Mouse (Mus musculus): ENCODE measurements around the gene Adh6a.
"Not testable (repeated sequence)": the region's sequence is repeated elsewhere in the genome, so short reads cannot be mapped to it uniquely, and the experiment has no call there.

Gene Adh6a

DNA sequence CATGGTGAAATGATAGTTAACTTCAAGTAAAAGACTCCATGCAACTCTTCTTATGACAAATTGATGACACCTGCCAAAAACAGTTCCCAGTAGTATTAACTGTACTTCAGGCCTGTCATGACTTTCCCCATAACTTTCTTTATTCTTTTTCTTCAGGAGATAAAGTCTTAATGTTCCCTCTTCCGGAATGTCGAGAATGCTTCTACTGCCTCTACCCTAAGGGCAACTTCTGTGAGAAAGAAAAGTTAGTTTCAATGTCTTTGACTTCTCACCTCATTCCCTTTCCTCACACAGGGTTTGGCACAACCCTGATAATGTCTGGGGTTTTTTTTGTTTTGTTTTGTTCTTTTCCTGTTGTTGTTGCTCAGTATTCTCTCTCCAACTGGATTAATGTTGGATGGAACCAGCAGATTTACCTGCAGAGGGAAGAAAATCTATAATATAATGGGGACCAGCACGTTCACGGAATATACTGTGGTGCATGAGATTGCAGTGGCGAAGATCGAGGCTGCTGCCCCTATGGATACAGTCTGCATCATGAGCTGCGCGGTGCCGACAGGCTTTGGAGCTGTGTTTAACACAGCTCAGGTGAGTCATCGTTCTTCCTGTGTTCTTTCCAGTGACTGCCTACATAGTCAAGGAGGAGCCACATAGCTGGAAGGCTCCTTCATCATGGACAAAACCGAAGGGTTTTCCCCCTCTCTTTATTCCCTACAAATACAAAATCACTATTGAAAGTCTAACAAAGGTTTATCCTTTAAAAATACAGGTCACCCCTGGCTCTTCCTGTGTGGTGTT is 39.1 kb downstream of the Adh6a start:
- Histone ChIP-seq H3K36me3 (ENCODE audit: control insufficient read depth, insufficient read depth, low read length, poor library complexity, severe bottlenecking) (no peaks in the 10 kb centered on the region), H3K27me3 (ENCODE audit: control insufficient read depth, insufficient read depth, low read length, poor library complexity, severe bottlenecking) (no peaks in the 10 kb centered on the region)
- no peak for DNase-seq (ENCODE audit: low read depth, low spot score)

DNA sequence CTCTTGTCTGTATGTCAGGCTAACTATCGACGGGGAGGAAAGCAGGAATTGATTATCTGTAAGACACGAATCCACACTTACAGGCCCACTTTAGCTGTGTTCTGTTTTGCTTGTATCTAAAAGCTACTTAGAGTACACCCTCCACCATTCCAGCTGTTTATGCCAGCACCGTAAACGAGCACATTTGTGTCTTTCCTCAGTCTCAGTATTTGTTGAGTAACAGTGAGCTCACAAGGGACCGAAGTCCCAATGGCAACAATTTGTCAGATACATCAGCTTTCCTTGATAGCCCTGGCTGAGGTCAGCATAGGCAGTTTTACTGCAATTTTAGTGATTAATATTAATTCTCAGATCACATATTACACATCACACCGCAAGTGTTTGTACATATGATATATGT is 45.8 kb downstream of the Adh6a start:
- H3K36me3 ChIP-seq (ENCODE audit: control insufficient read depth, insufficient read depth, low read length, poor library complexity, severe bottlenecking) = no peaks in the 10 kb centered on the region
- H3K27me3 ChIP-seq (ENCODE audit: control insufficient read depth, insufficient read depth, low read length, poor library complexity, severe bottlenecking) = no peaks in the 10 kb centered on the region
- no peak for DNase-seq (ENCODE audit: low read depth, low spot score)

DNA sequence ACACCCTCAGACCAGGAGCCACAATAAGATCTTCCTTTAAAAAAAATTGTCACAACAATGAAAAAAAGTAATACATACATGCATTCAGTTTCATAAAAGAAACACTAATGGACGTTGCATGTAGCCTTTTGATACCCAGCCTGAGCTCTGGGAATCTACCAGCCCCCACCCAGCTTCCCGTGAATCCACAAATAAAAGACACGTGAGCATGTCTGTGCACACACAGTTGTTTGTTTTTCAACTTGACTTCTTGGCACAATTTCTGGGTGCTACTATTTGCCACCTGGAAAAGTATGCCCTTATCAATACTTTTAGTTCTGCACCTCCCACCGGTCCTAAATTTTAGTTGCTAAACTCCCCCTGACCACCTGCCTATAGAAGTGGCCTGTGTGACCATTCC is 47.6 kb downstream of the Adh6a start:
- DNase-seq (ENCODE audit: low read depth, low spot score) = no peak
- Histone ChIP-seq H3K36me3 (ENCODE audit: control insufficient read depth, insufficient read depth, low read length, poor library complexity, severe bottlenecking) (no peaks in the 10 kb centered on the region), H3K27me3 (ENCODE audit: control insufficient read depth, insufficient read depth, low read length, poor library complexity, severe bottlenecking) (no peaks in the 10 kb centered on the region)

DNA sequence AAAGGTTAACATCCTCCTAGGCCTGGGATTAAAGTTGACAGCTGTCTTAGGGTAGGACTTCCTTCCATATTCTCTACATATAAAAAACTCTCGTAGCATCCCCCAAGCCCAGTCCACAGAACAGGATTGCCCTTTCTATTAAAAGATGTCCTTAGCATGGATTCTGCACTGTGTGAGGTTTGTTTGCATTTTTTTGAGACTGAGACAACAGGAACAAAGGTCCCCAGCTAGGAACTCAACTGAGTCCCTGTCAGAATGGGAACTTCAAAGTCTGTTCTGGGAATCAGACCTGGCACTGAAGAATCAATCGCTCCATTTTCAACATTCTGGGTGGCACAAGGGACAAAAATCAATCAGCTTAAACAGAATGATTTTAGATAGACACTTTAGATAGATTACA is 49.8 kb downstream of the Adh6a start:
- DNase-seq (ENCODE audit: low read depth, low spot score) = no peak
- no peaks in the 10 kb centered on the region for H3K36me3 ChIP-seq (ENCODE audit: control insufficient read depth, insufficient read depth, low read length, poor library complexity, severe bottlenecking)
- no peaks in the 10 kb centered on the region for H3K27me3 ChIP-seq (ENCODE audit: control insufficient read depth, insufficient read depth, low read length, poor library complexity, severe bottlenecking)

- no peak for DNase-seq (ENCODE audit: low read depth, low spot score)
- Histone ChIP-seq H3K27me3 (ENCODE audit: control insufficient read depth, insufficient read depth, low read length, poor library complexity, severe bottlenecking) (no peaks in the 10 kb centered on the region), H3K36me3 (ENCODE audit: control insufficient read depth, insufficient read depth, low read length, poor library complexity, severe bottlenecking) (no peaks in the 10 kb centered on the region)
Observed at GRCm38 (mm10) chr3:138366181-138366580, 53.1 kb downstream of the Adh6a start.

DNA sequence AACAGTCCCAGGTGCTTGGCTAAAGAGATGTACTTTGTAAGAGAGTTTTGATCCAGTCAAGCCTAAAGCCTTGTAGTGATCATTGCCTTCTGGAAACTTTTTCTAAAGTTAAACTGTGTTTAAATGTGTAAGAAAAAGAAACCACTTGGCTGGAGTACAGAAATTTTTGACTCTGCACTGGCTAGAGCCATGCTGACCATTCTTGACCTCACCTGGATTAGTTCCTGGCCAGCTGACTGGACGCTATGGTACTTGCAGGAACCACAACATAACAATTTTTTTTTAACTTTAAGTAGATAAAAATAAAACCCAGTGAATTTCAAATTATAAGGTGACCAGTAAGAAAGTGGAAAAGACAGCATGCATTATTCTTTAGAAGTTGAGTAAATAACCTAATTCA is 56.5 kb downstream of the Adh6a start:
- Histone ChIP-seq H3K36me3 (ENCODE audit: control insufficient read depth, insufficient read depth, low read length, poor library complexity, severe bottlenecking) (no peaks in the 10 kb centered on the region), H3K27me3 (ENCODE audit: control insufficient read depth, insufficient read depth, low read length, poor library complexity, severe bottlenecking) (no peaks in the 10 kb centered on the region)
- no peak for DNase-seq (ENCODE audit: low read depth, low spot score)

DNA sequence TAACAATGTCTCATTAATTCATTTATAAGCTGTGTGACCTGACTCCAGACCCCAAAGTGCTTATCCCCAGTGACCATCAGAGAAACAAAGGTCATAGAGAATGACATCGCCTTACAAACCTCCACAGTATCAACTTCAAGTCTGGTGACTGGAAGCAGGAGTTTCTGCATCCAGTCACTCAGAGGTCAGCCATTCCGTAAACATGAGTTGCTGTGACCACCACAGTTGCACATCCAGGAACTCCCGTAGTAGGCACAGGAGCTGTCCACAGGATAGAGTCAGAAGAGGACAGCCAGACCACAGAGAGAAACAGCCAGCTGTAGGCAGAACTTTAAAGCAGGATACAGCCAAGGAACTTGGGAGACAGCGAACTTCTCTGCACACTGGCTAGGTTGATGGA is 57.2 kb downstream of the Adh6a start:
- not testable (repeated sequence) for DNase-seq (ENCODE audit: low read depth, low spot score); H3K36me3 ChIP-seq (ENCODE audit: control insufficient read depth, insufficient read depth, low read length, poor library complexity, severe bottlenecking); H3K27me3 ChIP-seq (ENCODE audit: control insufficient read depth, insufficient read depth, low read length, poor library complexity, severe bottlenecking)

DNA sequence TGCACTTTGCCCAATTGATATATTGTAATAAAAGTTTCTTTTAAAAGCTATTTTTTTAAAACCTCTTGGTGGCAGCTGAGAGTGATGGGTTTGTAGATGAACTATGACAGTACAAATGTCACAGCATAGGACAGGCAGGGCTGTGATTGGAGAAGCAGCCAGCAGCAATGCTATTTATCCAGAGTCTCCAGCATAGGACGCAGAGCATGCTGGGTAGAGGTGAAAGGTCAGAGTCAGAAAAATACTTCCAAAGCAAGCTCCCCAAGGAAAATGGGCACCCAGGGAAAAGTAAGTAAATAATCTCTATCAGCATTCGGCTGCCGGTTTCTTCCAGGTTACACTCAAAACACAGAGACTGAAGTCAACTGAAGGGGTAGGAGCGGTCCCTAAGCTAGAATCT is 60.8 kb downstream of the Adh6a start:
- no peaks in the 10 kb centered on the region for H3K36me3 ChIP-seq (ENCODE audit: control insufficient read depth, insufficient read depth, low read length, poor library complexity, severe bottlenecking)
- no peaks in the 10 kb centered on the region for H3K27me3 ChIP-seq (ENCODE audit: control insufficient read depth, insufficient read depth, low read length, poor library complexity, severe bottlenecking)
- DNase-seq (ENCODE audit: low read depth, low spot score) = no peak

DNA sequence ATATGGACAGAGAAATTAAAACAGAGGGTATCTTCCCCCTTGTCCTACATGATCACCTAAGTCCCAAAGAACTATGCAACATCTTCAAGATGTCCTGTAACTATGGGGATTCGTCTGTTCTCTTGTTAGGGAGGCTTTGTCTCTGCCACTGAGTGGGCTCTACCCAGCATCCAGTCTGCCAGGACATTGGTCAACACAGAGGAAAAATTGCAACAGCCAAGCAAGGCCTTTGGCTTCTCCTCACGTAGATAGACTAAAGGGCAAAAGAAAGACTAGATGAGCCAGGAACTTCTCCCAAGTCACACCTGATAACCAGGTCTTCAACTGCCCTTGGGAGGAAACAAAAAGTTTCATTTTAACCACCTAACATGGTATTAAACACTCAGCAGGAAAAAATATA is 62.1 kb downstream of the Adh6a start:
- Histone ChIP-seq H3K36me3 (ENCODE audit: control insufficient read depth, insufficient read depth, low read length, poor library complexity, severe bottlenecking) (no peaks in the 10 kb centered on the region), H3K27me3 (ENCODE audit: control insufficient read depth, insufficient read depth, low read length, poor library complexity, severe bottlenecking) (no peaks in the 10 kb centered on the region)
- no peak for DNase-seq (ENCODE audit: low read depth, low spot score)

Measured in splenic B cell, adult 2 months (primary cell).